Mouse (Mus musculus) CH12.LX (cell line): ENCODE data around the gene Zfp108.

Experiments used
- CTCF ChIP-seq, 2 experiments: IDR thresholded peaks in 1 of 2; conservative IDR thresholded peaks in 1 of 2; 2 replicates each; pipeline ENCODE4 v1.5.1; 2011 to 2012; ENCODE audit warnings: low read depth in 2 of 2, low read length in 2 of 2, improper control_type of control experiment in 1 of 2, inconsistent platforms in 1 of 2, mild to moderate bottlenecking in 1 of 2, moderate library complexity in 1 of 2
- JUND ChIP-seq: conservative IDR thresholded peaks from 2 replicates; pipeline ENCODE4 v1.6.1; 2011; ENCODE audit warnings: low read depth, low read length, improper control_type of control experiment
- MEF2A ChIP-seq: IDR thresholded peaks from 2 replicates; pipeline ENCODE4 v1.6.1; 2014; ENCODE audit warnings: low read depth, mild to moderate bottlenecking, inconsistent platforms, low read length, improper control_type of control experiment, borderline replicate concordance
- POLR2AphosphoS2 ChIP-seq: IDR thresholded peaks from 2 replicates; pipeline ENCODE4 v1.6.1; 2011; ENCODE audit warnings: low read depth, low read length, improper control_type of control experiment

DNA sequence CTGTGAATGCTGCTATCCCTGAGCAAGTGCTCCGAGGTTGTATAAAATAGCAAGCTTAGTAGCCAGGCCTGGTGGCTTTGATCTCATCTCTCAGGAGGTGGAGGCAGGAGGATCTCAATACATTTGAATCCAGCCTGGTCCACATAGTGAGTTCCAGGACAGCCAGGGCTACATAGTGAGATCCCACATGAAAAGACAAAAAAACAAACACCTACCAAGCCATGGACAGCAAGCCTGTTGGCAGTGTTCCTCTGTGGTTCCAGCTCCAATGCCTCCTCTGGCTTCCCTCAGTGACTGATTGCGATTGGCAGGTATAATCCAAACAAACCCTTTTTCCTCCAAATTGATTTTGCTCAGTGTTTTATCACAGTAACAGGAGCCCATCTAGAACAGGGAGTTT, 44.3 kb upstream of the Zfp108 start:
- TF ChIP-seq JUND (no peak), MEF2A (no peak), POLR2AphosphoS2 (no peak), CTCF (conservative IDR thresholded peaks at IDR 0.05 in 1 of 2, IDR thresholded peaks at IDR 0.05 in 1 of 2; ENCODE audit: low read depth in 2 of 2, low read length in 2 of 2) (no peak)
